Mouse (Mus musculus) testis, adult 2 months (tissue): Measurements from ENCODE around the gene Mmd2.

ENCODE experiments used
- CTCF ChIP-seq: fragments of 200-500 bp; IDR thresholded peaks from 2 replicates; pipeline ENCODE4 v1.5.1; 2012; ENCODE audit warnings: low read depth, mild to moderate bottlenecking, inconsistent platforms, low read length, moderate library complexity; ENCODE audit not compliant: control insufficient read depth, insufficient read depth, insufficient replicate concordance
- POLR2A ChIP-seq: fragments of 200-500 bp; IDR thresholded peaks from 2 replicates; pipeline ENCODE4 v1.6.1; 2012; ENCODE audit warnings: low read depth, mild to moderate bottlenecking, inconsistent platforms, low read length, moderate library complexity; ENCODE audit not compliant: control insufficient read depth

GRCm38 (mm10) chr5:142605288-142605687, 3.3 kb downstream of the Mmd2 start:
- TF ChIP-seq POLR2A (no peak), CTCF (no peak; the same call in 1 of the 2 replicates)
